Mouse (Mus musculus): ENCODE data around the gene Lzic. TPM values are rescaled to one million over a fixed set of nuclear protein-coding genes. Genes with fewer than 3 reads are reported as not detected.
A peak's percentile ranks its signal among the peaks of the same experiment; 100 is the strongest.

Lzic gene
- total and polyA plus RNA-seq, 3 experiments: 8.3 to 54.8 (median 21.7) TPM

GRCm38 (mm10) chr4:149469557-149469956, 15.5 kb upstream of the Lzic start:
- H3K9me3 ChIP-seq (replicated peaks): no peaks in the 10 kb centered on the region
- no peak for ATAC-seq (ENCODE audit: extremely low read depth, insufficient number of reproducible peaks, low FRiP score, poor library complexity, severe bottlenecking)
- DNase-seq (ENCODE audit: low spot score): no peak
- H3K36me3 ChIP-seq (replicated peaks): peaks cover 51% of the 10 kb centered on the region
- TF ChIP-seq GATA2 (IDR thresholded peaks at IDR 0.05; ENCODE audit: borderline replicate concordance, low read depth, low read length): no peak
- TF ChIP-seq TAL1 (conservative IDR thresholded peaks at IDR 0.05; ENCODE audit: low read depth, low read length): no peak
- no peak for TF ChIP-seq POLR2AphosphoS5 (IDR thresholded peaks at IDR 0.05; ENCODE audit: insufficient replicate concordance, low read depth, low read length)
- TF ChIP-seq CTCF (IDR thresholded peaks at IDR 0.05; ENCODE audit: low read depth, low read length): no peak
- no peak for TF ChIP-seq GATA1 (IDR thresholded peaks at IDR 0.05; ENCODE audit: borderline replicate concordance, low read length)
- H3K4me3 ChIP-seq (ENCODE audit: low read depth, low read length): no peak overlapping the region
- H3K27me3 ChIP-seq (ENCODE audit: insufficient read depth, low read length): no peaks in the 10 kb centered on the region
- H3K4me1 ChIP-seq (ENCODE audit: insufficient read depth, low read depth, low read length): peaks cover 5% of the 10 kb centered on the region; the same call in 1 of the 2 replicates

GRCm38 (mm10) chr4:149475096-149475495, 9.9 kb upstream of the Lzic start:
- TF ChIP-seq GATA2 (IDR thresholded peaks at IDR 0.05; ENCODE audit: borderline replicate concordance, low read depth, low read length): no peak
- no peak for TF ChIP-seq POLR2AphosphoS5 (IDR thresholded peaks at IDR 0.05; ENCODE audit: insufficient replicate concordance, low read depth, low read length)
- no peak for TF ChIP-seq GATA1 (IDR thresholded peaks at IDR 0.05; ENCODE audit: borderline replicate concordance, low read length)
- no peak for TF ChIP-seq TAL1 (conservative IDR thresholded peaks at IDR 0.05; ENCODE audit: low read depth, low read length)
- TF ChIP-seq CTCF (IDR thresholded peaks at IDR 0.05; ENCODE audit: low read depth, low read length): no peak
- Histone ChIP-seq H3K27me3 (ENCODE audit: insufficient read depth, low read length) (no peaks in the 10 kb centered on the region), H3K36me3 (replicated peaks) (peaks cover 58% of the 10 kb centered on the region), H3K9me3 (replicated peaks) (no peaks in the 10 kb centered on the region), H3K4me1 (ENCODE audit: insufficient read depth, low read depth, low read length) (no peaks in the 10 kb centered on the region), H3K4me3 (ENCODE audit: low read depth, low read length) (no peak overlapping the region)
- ATAC-seq (ENCODE audit: extremely low read depth, insufficient number of reproducible peaks, low FRiP score, poor library complexity, severe bottlenecking): no peak
- no peak for DNase-seq (ENCODE audit: low spot score)

- H3K27me3 ChIP-seq (ENCODE audit: insufficient read depth, low read length): no peaks in the 10 kb centered on the region
- H3K9me3 ChIP-seq (replicated peaks): no peaks in the 10 kb centered on the region
- DNase-seq (ENCODE audit: low spot score) (no peak), ATAC-seq (ENCODE audit: extremely low read depth, insufficient number of reproducible peaks, low FRiP score, poor library complexity, severe bottlenecking) (no peak)
- no peak within 1 kb of the TSS for H3K4me3 ChIP-seq (ENCODE audit: low read depth, low read length)
- TF ChIP-seq CTCF (IDR thresholded peaks at IDR 0.05; ENCODE audit: low read depth, low read length) (no peak), TAL1 (conservative IDR thresholded peaks at IDR 0.05; ENCODE audit: low read depth, low read length) (no peak), GATA1 (IDR thresholded peaks at IDR 0.05; ENCODE audit: borderline replicate concordance, low read length) (no peak), POLR2AphosphoS5 (IDR thresholded peaks at IDR 0.05; ENCODE audit: insufficient replicate concordance, low read depth, low read length) (no peak), GATA2 (IDR thresholded peaks at IDR 0.05; ENCODE audit: borderline replicate concordance, low read depth, low read length) (no peak)
- peaks cover 52% of the 10 kb centered on the region for H3K36me3 ChIP-seq (replicated peaks)
- no peaks in the 10 kb centered on the region for H3K4me1 ChIP-seq (ENCODE audit: insufficient read depth, low read depth, low read length)
Measured at GRCm38 (mm10) chr4:149477078-149477477, 8.0 kb upstream of the Lzic start, which contains the start of gene Tmem274. Gene Tmem274, plus strand, starts transcription at chr4:149477378.

- no peak for ATAC-seq (ENCODE audit: extremely low read depth, insufficient number of reproducible peaks, low FRiP score, poor library complexity, severe bottlenecking)
- no peak for TF ChIP-seq GATA2 (IDR thresholded peaks at IDR 0.05; ENCODE audit: borderline replicate concordance, low read depth, low read length)
- TF ChIP-seq POLR2AphosphoS5 (IDR thresholded peaks at IDR 0.05; ENCODE audit: insufficient replicate concordance, low read depth, low read length): no peak
- no peak for TF ChIP-seq TAL1 (conservative IDR thresholded peaks at IDR 0.05; ENCODE audit: low read depth, low read length)
- no peak for TF ChIP-seq CTCF (IDR thresholded peaks at IDR 0.05; ENCODE audit: low read depth, low read length)
- no peak for TF ChIP-seq GATA1 (IDR thresholded peaks at IDR 0.05; ENCODE audit: borderline replicate concordance, low read length)
- peaks cover 6% of the 10 kb centered on the region for H3K4me1 ChIP-seq (ENCODE audit: insufficient read depth, low read depth, low read length)
- peak; percentile 1 for DNase-seq (ENCODE audit: low spot score)
- H3K27me3 ChIP-seq (ENCODE audit: insufficient read depth, low read length): no peaks in the 10 kb centered on the region
- H3K36me3 ChIP-seq (replicated peaks): peaks cover 39% of the 10 kb centered on the region
- no peaks in the 10 kb centered on the region for H3K9me3 ChIP-seq (replicated peaks)
- peak overlapping the region; percentile 84 for H3K4me3 ChIP-seq (ENCODE audit: low read depth, low read length)
Measured at GRCm38 (mm10) chr4:149484566-149484965, 463 bp upstream of the Lzic start.

- TF ChIP-seq GATA2 (IDR thresholded peaks at IDR 0.05; ENCODE audit: borderline replicate concordance, low read depth, low read length): no peak
- no peak for TF ChIP-seq TAL1 (conservative IDR thresholded peaks at IDR 0.05; ENCODE audit: low read depth, low read length)
- TF ChIP-seq GATA1 (IDR thresholded peaks at IDR 0.05; ENCODE audit: borderline replicate concordance, low read length): no peak
- no peak for TF ChIP-seq CTCF (IDR thresholded peaks at IDR 0.05; ENCODE audit: low read depth, low read length)
- TF ChIP-seq POLR2AphosphoS5 (IDR thresholded peaks at IDR 0.05; ENCODE audit: insufficient replicate concordance, low read depth, low read length): no peak
- Histone ChIP-seq H3K36me3 (replicated peaks) (peaks cover 43% of the 10 kb centered on the region), H3K27me3 (ENCODE audit: insufficient read depth, low read length) (no peaks in the 10 kb centered on the region), H3K4me1 (ENCODE audit: insufficient read depth, low read depth, low read length) (peaks cover 6% of the 10 kb centered on the region), H3K4me3 (ENCODE audit: low read depth, low read length) (peak overlapping the region; percentile 84), H3K9me3 (replicated peaks) (no peaks in the 10 kb centered on the region)
- no peak; the same call in 1 of the 2 replicates for ATAC-seq (ENCODE audit: extremely low read depth, insufficient number of reproducible peaks, low FRiP score, poor library complexity, severe bottlenecking)
- DNase-seq (ENCODE audit: low spot score): peak; percentile 2
Measured at GRCm38 (mm10) chr4:149485825-149486206, 787 bp downstream of the Lzic start.

GRCm38 (mm10) chr4:149487729-149488128, 2.7 kb downstream of the Lzic start:
- no peaks in the 10 kb centered on the region for H3K9me3 ChIP-seq (replicated peaks)
- no peak overlapping the region for H3K4me3 ChIP-seq (ENCODE audit: low read depth, low read length)
- H3K4me1 ChIP-seq (ENCODE audit: insufficient read depth, low read depth, low read length): peaks cover 6% of the 10 kb centered on the region
- TF ChIP-seq CTCF (IDR thresholded peaks at IDR 0.05; ENCODE audit: low read depth, low read length) (no peak), POLR2AphosphoS5 (IDR thresholded peaks at IDR 0.05; ENCODE audit: insufficient replicate concordance, low read depth, low read length) (no peak), GATA1 (IDR thresholded peaks at IDR 0.05; ENCODE audit: borderline replicate concordance, low read length) (no peak), GATA2 (IDR thresholded peaks at IDR 0.05; ENCODE audit: borderline replicate concordance, low read depth, low read length) (no peak), TAL1 (conservative IDR thresholded peaks at IDR 0.05; ENCODE audit: low read depth, low read length) (no peak)
- no peak for DNase-seq (ENCODE audit: low spot score)
- H3K36me3 ChIP-seq (replicated peaks): peaks cover 55% of the 10 kb centered on the region
- no peak for ATAC-seq (ENCODE audit: extremely low read depth, insufficient number of reproducible peaks, low FRiP score, poor library complexity, severe bottlenecking)
- H3K27me3 ChIP-seq (ENCODE audit: insufficient read depth, low read length): no peaks in the 10 kb centered on the region
